11 mouse cellular contexts compared by ENCODE assay signal in the genomic region with DNA sequence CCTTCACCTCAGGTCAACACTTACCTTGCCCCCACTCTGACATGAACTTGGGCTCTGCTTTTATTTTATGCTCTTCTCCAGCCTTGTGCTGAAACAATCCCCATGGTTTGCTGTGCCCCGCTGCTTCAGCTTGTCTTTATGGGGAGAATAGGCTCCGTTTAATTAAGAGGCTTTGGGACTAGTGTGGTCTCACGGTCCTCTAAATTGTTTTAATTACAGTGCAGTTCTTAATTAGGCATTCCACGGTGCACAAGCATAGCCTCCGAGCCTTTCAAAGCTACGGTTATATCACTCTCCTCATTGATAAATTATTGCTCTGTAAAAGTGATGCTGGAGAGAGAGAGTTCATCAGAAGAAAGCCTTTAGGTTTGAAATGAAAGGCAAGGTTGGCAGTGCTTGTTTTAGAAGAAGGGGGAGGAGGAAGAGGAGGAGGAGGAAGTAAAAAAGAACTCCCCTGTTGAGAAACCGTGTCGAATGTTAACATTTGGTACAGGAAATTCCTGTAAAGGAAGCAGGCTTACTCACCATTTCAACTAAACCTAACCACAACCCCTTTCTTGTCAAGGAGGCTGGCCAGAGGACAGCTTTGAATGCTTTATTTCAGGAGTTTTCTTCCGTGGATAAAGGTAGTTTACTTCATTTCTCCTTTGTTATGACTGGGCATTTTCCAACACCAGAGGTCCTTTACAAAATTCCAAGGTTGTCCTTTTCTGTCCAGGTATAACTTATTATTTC. TPM values are rescaled to one million over a fixed set of nuclear protein-coding genes. Genes with fewer than 3 reads are reported as not detected.
DNase-seq lines count a peak whose midpoint lies in the region; ATAC-seq and TF ChIP-seq lines count a peak whose summit lies in the region.
"Had no signal": no experiment of that assay in that cellular context is flagged by ENCODE, and none has a peak within 500 bp of the region (broad histone marks: within the 10 kb centered on the region; RNA-seq: fewer than 3 reads in every experiment).

A gene (plus strand): TSS at position 512 of the 735 bp plus-strand sequence.

- no peak for TF ChIP-seq POLR2A in thymus, adult 2 months (IDR thresholded peaks at IDR 0.05; ENCODE audit: control insufficient read depth, extremely low read depth, insufficient read depth, low read length, poor library complexity)

- H3K27ac ChIP-seq in forebrain, embryonic 10.5 days, result peak within 1 kb of the TSS; percentile 0; the same call in 1 of the 2 replicates
- H3K27ac ChIP-seq in forebrain, postnatal 0 days (ENCODE audit: low read depth, low read length), result no peak within 1 kb of the TSS
- no peak within 1 kb of the TSS for H3K27ac ChIP-seq in thymus, adult 2 months (ENCODE audit: control insufficient read depth, insufficient read depth, low read length)
- H3K27ac ChIP-seq in forebrain, embryonic 15.5 days (replicated peaks), result no peak within 1 kb of the TSS
- H3K27ac ChIP-seq: limb, embryonic 15.5 days had no signal

- H3K4me3 ChIP-seq in forebrain, embryonic 10.5 days, result no peak within 1 kb of the TSS
- H3K4me3 ChIP-seq in forebrain, postnatal 0 days (ENCODE audit: low read depth, low read length), result no peak within 1 kb of the TSS
- no peak within 1 kb of the TSS for H3K4me3 ChIP-seq in thymus, adult 2 months (ENCODE audit: control insufficient read depth, insufficient read depth, low read length)
- H3K4me3 ChIP-seq in forebrain, embryonic 15.5 days, result no peak within 1 kb of the TSS
- H3K4me3 ChIP-seq: limb, embryonic 15.5 days had no signal

- 0 out of 2 replicates have a peak, but pooled peaks cover 3% of the 10 kb centered on the region for H3K9me3 ChIP-seq in forebrain, embryonic 10.5 days
- no peaks in the 10 kb centered on the region for H3K9me3 ChIP-seq in forebrain, postnatal 0 days (ENCODE audit: low read length)
- no peaks in the 10 kb centered on the region for H3K9me3 ChIP-seq in forebrain, embryonic 15.5 days
- H3K9me3 ChIP-seq: limb, embryonic 15.5 days had no signal

- H3K27me3 ChIP-seq in forebrain, embryonic 10.5 days (ENCODE audit: poor library complexity, severe bottlenecking), result no peaks in the 10 kb centered on the region
- no peaks in the 10 kb centered on the region for H3K27me3 ChIP-seq in forebrain, postnatal 0 days (ENCODE audit: insufficient read depth, low read length)
- H3K27me3 ChIP-seq in thymus, adult 2 months (ENCODE audit: control insufficient read depth, insufficient read depth, low read length), result no peaks in the 10 kb centered on the region
- H3K27me3 ChIP-seq in forebrain, embryonic 15.5 days, result no peaks in the 10 kb centered on the region
- H3K27me3 ChIP-seq: limb, embryonic 15.5 days had no signal

- TF ChIP-seq CTCF in forebrain, postnatal 0 days (IDR thresholded peaks at IDR 0.05; ENCODE audit: low read depth), result no peak
- TF ChIP-seq CTCF in thymus, adult 2 months (IDR thresholded peaks at IDR 0.05; ENCODE audit: borderline replicate concordance, control insufficient read depth, extremely low read depth, insufficient read depth, low read length, poor library complexity), result no peak

- WGBS in forebrain, embryonic 10.5 days, result 33% methylated on average over 9 of the region's 9 CpGs
- WGBS in forebrain, postnatal 0 days, result 11% methylated on average over 9 of the region's 9 CpGs
- 6% methylated on average over 9 of the region's 9 CpGs for WGBS in thymus, adult 2 months
- 6% methylated on average over 9 of the region's 9 CpGs for WGBS in forebrain, embryonic 15.5 days

- H3K4me2 ChIP-seq in forebrain, postnatal 0 days (ENCODE audit: low read depth), result no peak within 1 kb of the TSS
- H3K4me2 ChIP-seq in forebrain, embryonic 15.5 days (replicated peaks), result 0 out of 2 replicates have a peak within 1 kb of the TSS, but pooled peaks have one; percentile 7
- H3K4me2 ChIP-seq: limb, embryonic 15.5 days had no signal

- intact Hi-C loops in left cerebral cortex, postnatal 25 days (cut with DNase I), result no loop called here

- no peak for DNase-seq in forebrain, embryonic 10.5 days (ENCODE audit: extremely low spot score, low spot score)
- no peak for DNase-seq in forebrain, postnatal 0 days
- DNase-seq in thymus, adult 2 months, result peak; percentile 5
- no peak for DNase-seq in thymus, postnatal 10 days (ENCODE audit: low spot score in 2 of 2)
- no peak for DNase-seq in left cerebral cortex, postnatal 25 days (ENCODE audit: low spot score in 2 of 2)
- no peak for DNase-seq in c-Kit-positive CD71-positive TER-119-positive erythroid progenitor cells, embryonic 14.5 days (ENCODE audit: low spot score)
- DNase-seq in layer of hippocampus, adult 8-10 months (ENCODE audit: low spot score in 2 of 2), result no peak
- DNase-seq: adrenal gland, postnatal 25 days; kidney, adult 9 months had no signal

- peaks cover 10% of the 10 kb centered on the region for H3K4me1 ChIP-seq in forebrain, embryonic 10.5 days
- H3K4me1 ChIP-seq in forebrain, postnatal 0 days (ENCODE audit: insufficient read depth), result no peaks in the 10 kb centered on the region
- H3K4me1 ChIP-seq in thymus, adult 2 months (replicated peaks; ENCODE audit: control insufficient read depth, insufficient read depth, low read length), result no peaks in the 10 kb centered on the region
- H3K4me1 ChIP-seq in forebrain, embryonic 15.5 days, result peaks cover 10% of the 10 kb centered on the region; the same call in 1 of the 2 replicates
- H3K4me1 ChIP-seq: limb, embryonic 15.5 days had no signal

- no peak within 1 kb of the TSS for H3K9ac ChIP-seq in forebrain, postnatal 0 days
- no peak within 1 kb of the TSS for H3K9ac ChIP-seq in forebrain, embryonic 15.5 days (replicated peaks)
- H3K9ac ChIP-seq: limb, embryonic 15.5 days had no signal

- no peaks in the 10 kb centered on the region for H3K36me3 ChIP-seq in forebrain, embryonic 10.5 days (replicated peaks)
- no peaks in the 10 kb centered on the region for H3K36me3 ChIP-seq in forebrain, postnatal 0 days (ENCODE audit: insufficient read depth)
- no peaks in the 10 kb centered on the region for H3K36me3 ChIP-seq in thymus, adult 2 months (ENCODE audit: control insufficient read depth, insufficient read depth, low read length)
- no peaks in the 10 kb centered on the region for H3K36me3 ChIP-seq in forebrain, embryonic 15.5 days
- H3K36me3 ChIP-seq: limb, embryonic 15.5 days had no signal

- no peak for ATAC-seq in forebrain, postnatal 0 days
- peak; percentile 58; the same call in 1 of the 2 replicates for ATAC-seq in forebrain, embryonic 15.5 days (replicated peaks)

RNA-seq across cellular contexts. Expression of the gene that starts here (rescaled TPM):
- 0.22 and 0.38 TPM in 2 replicates for polyA plus RNA-seq in forebrain, embryonic 10.5 days (2016; fragmentation: Nextera tagmentation; extraction: Ambion mirVana)
- total RNA-seq in forebrain, postnatal 0 days (2014; rRNA removed), result 0.23 and 1.1 TPM in 2 replicates
- polyA plus RNA-seq in forebrain, postnatal 0 days (2015; fragmentation: Nextera tagmentation; extraction: Ambion mirVana), result 0.06 TPM in 1 of 2 replicates, not detected in the other
- polyA plus RNA-seq in thymus, adult 2 months (2012; rRNA removed), result 0.40 and 0.67 TPM in 2 replicates
- polyA plus RNA-seq in forebrain, embryonic 15.5 days (2015; fragmentation: Nextera tagmentation; extraction: Ambion mirVana), result 0.10 and 0.19 TPM in 2 replicates
- total RNA-seq in left cerebral cortex, postnatal 25 days (2021), result not detected
- under 1 TPM in 3 of 4 experiments, not detected in 1; 0.12 to 0.56 (median 0.23) TPM for total RNA-seq in layer of hippocampus, adult 8-10 months (2022)

Comparison
In these comparisons a context has a peak if more than half of its experiments do, and no peak if none do; other contexts are left out.
1. Peak in DNase-seq in thymus, adult 2 months; RNA of the gene not detected or under 1 TPM.
2. Peak in ATAC-seq and H3K4me2 ChIP-seq in forebrain, embryonic 15.5 days; RNA of the gene not detected or under 1 TPM.